Mouse (Mus musculus) lung, adult 2 months (tissue): ENCODE measurements around the gene Dbt.

Source experiments
- CTCF ChIP-seq: fragments of 200-500 bp; IDR thresholded peaks from 2 replicates; pipeline ENCODE4 v1.5.1; 2011; ENCODE audit warnings: mild to moderate bottlenecking, low read length, control low read depth; ENCODE audit not compliant: insufficient read depth
- POLR2A ChIP-seq: fragments of 200-500 bp; IDR thresholded peaks from 2 replicates; pipeline ENCODE4 v1.6.1; 2011; ENCODE audit warnings: low read depth, mild to moderate bottlenecking, control low read depth, low read length, borderline replicate concordance; ENCODE audit errors: extremely low read depth

DNA sequence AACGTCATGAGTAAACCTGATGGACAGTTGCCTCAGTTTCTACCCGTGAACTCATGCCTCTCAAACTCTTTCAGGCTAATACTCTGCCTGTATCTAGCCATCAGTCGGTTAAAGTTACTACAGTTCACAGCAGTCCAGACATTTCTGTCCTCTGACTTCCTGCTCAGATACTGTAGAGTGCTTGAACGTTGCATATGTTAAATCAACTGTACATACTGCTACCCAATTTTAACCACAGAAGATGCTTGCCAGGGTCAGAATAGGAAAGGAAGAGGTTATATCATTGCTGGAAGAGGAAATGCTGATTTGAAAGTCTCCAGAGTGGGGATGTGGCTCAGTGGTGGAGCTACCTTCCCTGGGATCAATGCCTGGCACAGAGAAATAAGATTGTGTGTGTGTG is 29.6 kb upstream of the Dbt start:
- no peak for TF ChIP-seq CTCF
- no peak for TF ChIP-seq POLR2A
